In the genomic region with DNA sequence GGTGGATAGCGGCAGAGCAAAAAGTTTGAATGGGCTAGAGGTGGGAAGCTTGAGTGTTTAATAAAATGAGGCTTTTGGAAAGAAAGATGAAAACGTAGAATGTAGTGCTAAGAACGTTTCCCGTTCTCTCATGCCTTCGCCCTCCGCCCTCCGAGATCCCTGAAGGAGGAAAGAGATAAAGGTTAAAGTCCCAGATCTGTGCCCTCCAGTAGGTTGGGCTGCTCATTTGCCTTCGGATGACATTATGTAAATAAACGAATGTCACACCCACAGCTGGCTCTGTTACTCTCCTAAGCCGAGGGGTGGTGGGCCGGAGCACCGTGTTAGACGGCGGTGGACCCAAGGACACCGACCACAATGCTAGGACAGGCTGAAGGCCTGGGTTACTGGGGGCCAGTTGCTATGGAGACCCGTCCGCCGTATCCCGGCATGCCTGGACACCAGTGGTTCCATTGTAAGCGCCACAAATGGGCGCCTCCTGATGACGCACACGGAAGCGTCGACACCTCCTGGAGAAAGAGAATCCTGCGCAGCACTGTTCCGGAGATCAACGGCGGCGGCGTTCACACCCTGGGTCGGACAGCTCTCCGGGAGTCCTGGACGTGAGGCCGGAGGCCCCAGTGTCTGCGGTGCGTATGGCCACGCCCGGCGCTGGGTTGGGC, we compare ENCODE assay signal across 8 mouse cellular contexts. TPM values are rescaled to one million over a fixed set of nuclear protein-coding genes. Genes with fewer than 3 reads are reported as not detected.
DNase-seq lines count a peak whose midpoint lies in the region; ATAC-seq lines count a peak whose summit lies in the region.

A gene (plus strand): TSS at position 493 of the 662 bp plus-strand sequence.

- intact Hi-C loops in gastrocnemius, postnatal 14 days (cut with DNase I; ENCODE audit: low total_unique reads), result no loop called here

- peaks cover 26% of the 10 kb centered on the region for H3K36me3 ChIP-seq in megakaryocyte, embryonic 14.5 days (replicated peaks; ENCODE audit: low read length)

- peak; percentile 92 to 97 for DNase-seq in adrenal gland, adult (ENCODE audit: inconsistent age in 2 of 2, low spot score in 1 of 2)
- peak; percentile 99 for DNase-seq in embryo, embryonic 10 days (ENCODE audit: low spot score)
- peak; percentile 91 for DNase-seq in gastrocnemius, postnatal 14 days
- peak; percentile 84 to 92 for DNase-seq in left cerebral cortex, adult 9 months (ENCODE audit: low spot score in 2 of 2)
- DNase-seq in right cerebral cortex, adult 2 months (ENCODE audit: low spot score in 2 of 2), result peak; percentile 96
- DNase-seq in urinary bladder, postnatal 10 days (ENCODE audit: low spot score), result peak; percentile 70

- H3K9me3 ChIP-seq in megakaryocyte, embryonic 14.5 days, result no peaks in the 10 kb centered on the region

- H3K4me3 ChIP-seq in megakaryocyte, embryonic 14.5 days (replicated peaks), result peak within 1 kb of the TSS; percentile 97

- peaks cover 55% of the 10 kb centered on the region for H3K4me1 ChIP-seq in megakaryocyte, embryonic 14.5 days

- ATAC-seq in inflammation-experienced regulatory T-cells, adult 6 months, result peak; percentile 71

- peaks cover 15% of the 10 kb centered on the region for H3K27me3 ChIP-seq in megakaryocyte, embryonic 14.5 days (replicated peaks)

RNA-seq across cellular contexts. Expression of the gene that starts here (rescaled TPM):
- total RNA-seq in gastrocnemius, postnatal 14 days (2021), result 10 to 100 TPM; 11.1 to 11.3 TPM
- 100 to 1,000 TPM in 2 of 3 experiments, 10 to 100 TPM in 1; 98.2 to 118 (median 109) TPM for polyA plus RNA-seq in inflammation-experienced regulatory T-cells, adult 6 months (2017; shearing (Covaris generic))
- 82.3 and 110 TPM in 2 replicates for polyA plus RNA-seq in megakaryocyte, embryonic 14.5 days (2012; ENCODE audit: insufficient read depth, low replicate concordance)

Comparison
In these comparisons a context has a peak if more than half of its experiments do, and no peak if none do; other contexts are left out.
1. Peak in every context shown above with its lines: DNase-seq, ATAC-seq and H3K4me3 ChIP-seq.